Mouse (Mus musculus) forebrain, embryonic 14.5 days (tissue): ENCODE results near the gene Pnldc1. TPM values are rescaled to one million over a fixed set of nuclear protein-coding genes. Genes with fewer than 3 reads are reported as not detected.
A peak's percentile ranks its signal among the peaks of the same experiment; 100 is the strongest.

Experiments used
- ATAC-seq: fragments of 200-750 bp; cut with Nextera tagmentation; 2 replicates; pipeline ENCODE4 v1.8.0; 2017; ENCODE audit warnings: mild to moderate bottlenecking, moderate library complexity
- DNase-seq: peaks from one replicate; pipeline ENCODE4 v3.0.0-alpha.2; 2015; ENCODE audit warnings: low spot score
- H3K27ac ChIP-seq: fragments of 300-500 bp; sonication (generic); 2 replicates; pipeline ENCODE4 v1.5.1; 2014; ENCODE audit warnings: low read depth, mild to moderate bottlenecking, control low read depth, low read length, moderate library complexity
- H3K27me3 ChIP-seq: fragments of 300-500 bp; sonication (generic); replicated peaks from 2 replicates; pipeline ENCODE4 v1.6.1; 2014; ENCODE audit warnings: low read length, control low read depth, mixed read lengths; ENCODE audit not compliant: control insufficient read depth, insufficient read depth
- H3K36me3 ChIP-seq: fragments of 300-500 bp; sonication (generic); 2 replicates; pipeline ENCODE4 v1.6.1; 2014; ENCODE audit warnings: low read length, control low read depth; ENCODE audit not compliant: control insufficient read depth, insufficient read depth
- H3K4me1 ChIP-seq: fragments of 300-500 bp; sonication (generic); 2 replicates; pipeline ENCODE4 v1.6.1; 2014; ENCODE audit warnings: antibody characterized with exemption, low read length, control low read depth; ENCODE audit not compliant: control insufficient read depth, insufficient read depth
- H3K4me2 ChIP-seq: fragments of 300-500 bp; sonication (generic); 2 replicates; pipeline ENCODE4 v1.6.1; 2014; ENCODE audit warnings: mild to moderate bottlenecking, control low read depth, low read length
- H3K4me3 ChIP-seq: fragments of 300-500 bp; sonication (generic); 2 replicates; pipeline ENCODE4 v1.5.1; 2014; ENCODE audit warnings: low read depth, low read length, control low read depth
- H3K9ac ChIP-seq: fragments of 300-500 bp; sonication (generic); 2 replicates; pipeline ENCODE4 v1.6.1; 2014; ENCODE audit warnings: mild to moderate bottlenecking, low read length, control low read depth, moderate library complexity
- H3K9me3 ChIP-seq: fragments of 300-500 bp; sonication (generic); replicated peaks from 2 replicates; pipeline ENCODE4 v1.6.1; 2016; ENCODE audit warnings: low read length, control low read depth, mixed read lengths; ENCODE audit not compliant: control insufficient read depth
- WGBS: fragments of 180-500 bp; shearing (Covaris S2); extraction: QIAGEN DNeasy Blood & Tissue Kit; methylation state at CpG from one replicate; pipeline ENCODE4 v1.1.7; 2014; 5-methylcytosine and 5-hydroxymethylcytosine counted together
- microRNA-seq: library from miRNA; unstranded; fragments of <30 nt; microRNA quantifications from one replicate; pipeline ENCODE4, GENCODE M21; 2016
- polyA plus RNA-seq: library from polyadenylated mRNA; unstranded; fragments of >200 nt; fragmentation: Nextera tagmentation; extraction: Ambion mirVana; gene quantifications from 2 replicates; pipeline ENCODE4 v1.2.1, GENCODE M21; 2014

Pnldc1 gene
- polyA plus RNA-seq, 1 experiment from 2014 or later: 2.2 TPM

DNA sequence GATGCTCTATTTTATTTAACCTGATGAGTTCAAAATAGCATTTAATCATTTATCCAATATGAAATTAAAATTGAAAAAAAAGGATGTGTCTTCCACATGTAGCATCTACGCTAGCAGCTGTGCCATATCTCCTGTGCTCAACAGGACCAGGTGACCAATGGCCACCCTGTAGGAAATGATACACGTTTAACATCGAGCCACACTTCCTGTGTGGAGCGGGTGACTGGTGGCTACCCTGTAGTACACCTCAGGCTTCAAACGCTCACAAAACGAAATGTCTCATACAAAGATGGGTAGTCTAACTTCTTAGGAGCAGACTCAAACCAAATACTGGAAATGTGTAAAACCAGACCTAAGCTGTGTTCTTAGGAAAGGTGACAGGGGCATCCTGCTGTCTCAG lies 66.2 kb downstream of the Pnldc1 start:
- no peak overlapping the region for H3K9ac ChIP-seq
- no peak for DNase-seq
- no peaks in the 10 kb centered on the region for H3K36me3 ChIP-seq
- no peaks in the 10 kb centered on the region for H3K4me1 ChIP-seq
- no peaks in the 10 kb centered on the region for H3K9me3 ChIP-seq
- H3K4me3 ChIP-seq: no peak overlapping the region
- no peak overlapping the region for H3K27ac ChIP-seq
- 87% methylated on average over 6 of the region's 6 CpGs for WGBS
- ATAC-seq: no peak
- no peaks in the 10 kb centered on the region for H3K27me3 ChIP-seq
- H3K4me2 ChIP-seq: no peak overlapping the region

DNA sequence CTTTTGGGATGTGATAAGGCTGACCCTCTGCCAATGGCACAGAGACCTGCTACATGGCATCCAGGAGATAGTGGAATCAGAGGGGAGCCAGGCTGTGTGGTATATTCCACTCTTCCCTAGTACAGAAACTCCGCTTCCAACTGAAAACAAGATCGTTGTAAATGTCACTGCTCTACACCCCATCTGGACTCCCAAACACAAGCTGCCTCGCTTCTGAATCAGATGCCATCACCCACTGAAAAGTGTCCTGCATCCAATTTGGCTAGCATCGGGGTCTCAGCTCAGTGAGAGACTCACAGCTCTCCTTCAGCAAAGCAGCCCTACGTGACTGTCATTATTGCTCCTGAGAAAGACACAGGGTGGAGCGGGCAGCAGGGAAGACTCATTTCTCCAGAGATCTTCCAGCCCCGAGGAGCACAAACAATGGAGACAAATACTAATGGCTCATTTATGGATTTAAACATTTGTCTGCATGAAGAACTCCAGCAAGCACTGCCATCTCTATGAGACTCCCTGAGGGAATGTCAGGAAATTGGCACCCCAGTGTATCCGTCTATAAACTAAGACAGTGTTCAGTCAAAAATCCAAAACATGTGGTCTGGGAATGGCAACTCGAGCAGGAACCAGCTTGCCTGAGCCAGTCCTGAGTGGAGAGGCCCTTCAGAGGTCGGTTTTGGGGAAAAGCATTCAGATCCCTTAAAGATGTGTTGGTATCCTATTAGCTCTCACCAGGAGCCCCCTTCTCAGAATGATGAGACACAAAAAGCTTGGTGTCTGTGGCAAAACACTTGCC lies 70.4 kb downstream of the Pnldc1 start:
- Histone ChIP-seq H3K4me1 (no peaks in the 10 kb centered on the region), H3K36me3 (no peaks in the 10 kb centered on the region), H3K27ac (no peak overlapping the region; the same call in 1 of the 2 replicates), H3K9ac (no peak overlapping the region), H3K9me3 (no peaks in the 10 kb centered on the region), H3K4me2 (no peak overlapping the region), H3K27me3 (no peaks in the 10 kb centered on the region), H3K4me3 (no peak overlapping the region)
- ATAC-seq (no peak), DNase-seq (peak; percentile 43)
- WGBS: 66% methylated on average over 10 of the region's 10 CpGs

Small RNA genes within 50 kb of the gene (microRNA-seq; reads per million reads assigned to microRNA genes)
- not detected for gene Gm24085

Other genes starting within 250 kb of the Pnldc1 start
- not detected in 2 replicates for gene Slc22a1, start 234.4 kb downstream of the Pnldc1 start, polyA plus RNA-seq
- 9.6 and 10.9 TPM in 2 replicates for gene Igf2r, start 140.6 kb downstream of the Pnldc1 start, polyA plus RNA-seq
- gene Mas1, start 42.1 kb downstream of the Pnldc1 start, polyA plus RNA-seq: 0.43 TPM in 1 of 2 replicates, not detected in the other
- not detected in 2 replicates for gene Mrgprh, start 34.2 kb downstream of the Pnldc1 start, polyA plus RNA-seq
- 462 and 494 TPM in 2 replicates for gene Tcp1, start 5.5 kb upstream of the Pnldc1 start, polyA plus RNA-seq
- 113 and 128 TPM in 2 replicates for gene Mrpl18, start 6.1 kb upstream of the Pnldc1 start, polyA plus RNA-seq
- 0.33 and 0.82 TPM in 2 replicates for gene Acat3, start 30.4 kb upstream of the Pnldc1 start, polyA plus RNA-seq
- 211 and 216 TPM in 2 replicates for gene Acat2, start 50.5 kb upstream of the Pnldc1 start, polyA plus RNA-seq
- gene Wtap, start 83.9 kb upstream of the Pnldc1 start, polyA plus RNA-seq: 161 and 166 TPM in 2 replicates
- 147 and 155 TPM in 2 replicates for gene Sod2, start 96.6 kb upstream of the Pnldc1 start, polyA plus RNA-seq
- gene Gpr31b, start 142.1 kb upstream of the Pnldc1 start, polyA plus RNA-seq: 0.19 TPM in 1 of 2 replicates, not detected in the other
- gene Tcp10b, start 150.9 kb upstream of the Pnldc1 start, polyA plus RNA-seq: 0.08 and 0.12 TPM in 2 replicates
- not detected in 2 replicates for gene Unc93a, start 221.6 kb upstream of the Pnldc1 start, polyA plus RNA-seq